Mouse (Mus musculus): Measurements from ENCODE around the gene Izumo1r. TPM values are rescaled to one million over a fixed set of nuclear protein-coding genes. Genes with fewer than 3 reads are reported as not detected.

The Izumo1r gene
- polyA plus RNA-seq (2015; fragmentation: Nextera tagmentation; extraction: Ambion mirVana), result not detected in 2 replicates

DNA sequence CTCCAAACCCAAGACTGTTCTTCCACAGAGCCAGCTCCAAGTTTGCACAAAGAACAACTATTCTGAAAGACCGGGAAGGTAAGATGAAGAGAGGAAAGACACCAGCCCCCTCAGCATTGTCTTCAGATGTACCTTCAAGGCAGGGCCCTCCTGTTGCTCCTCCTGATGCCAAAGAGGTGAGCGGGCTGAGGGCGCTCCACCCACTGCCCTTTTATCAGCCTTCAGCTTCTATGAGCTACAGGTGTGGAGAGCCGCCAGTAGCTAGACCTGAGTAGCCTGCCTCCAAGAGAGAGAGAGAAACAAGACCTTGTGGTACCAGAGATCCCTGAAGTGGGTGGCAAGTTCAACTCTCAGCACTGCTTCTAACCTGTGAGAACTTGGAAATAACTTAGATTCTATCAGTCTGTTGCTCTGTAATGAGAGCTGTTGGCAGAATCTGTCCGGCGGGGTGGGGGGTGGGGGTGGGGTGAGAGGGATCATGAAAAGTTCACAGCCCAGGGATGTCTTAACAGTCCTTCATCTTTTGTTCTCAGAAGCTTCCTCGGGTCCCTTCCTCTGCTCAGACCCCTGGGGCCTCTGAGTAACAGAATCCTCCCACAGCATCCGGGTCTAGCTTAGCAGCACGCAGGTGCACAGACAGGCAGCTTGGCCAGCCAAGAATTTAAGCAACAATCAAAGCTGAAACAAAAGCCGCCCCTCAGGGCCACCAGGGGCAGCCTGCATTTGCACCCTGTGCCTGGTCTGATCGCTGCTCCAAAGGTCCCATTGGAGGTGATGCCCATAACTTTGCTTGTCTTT lies at the start of gene Izumo1r:
TSS of gene Izumo1r (minus strand) at position 369 of the 798 bp plus-strand sequence.
- no peaks in the 10 kb centered on the region; the same call in 1 of the 2 replicates for H3K27me3 ChIP-seq
- H3K4me2 ChIP-seq, result no peak within 1 kb of the TSS
- WGBS (ENCODE audit: insufficient replicate concordance), result 33% methylated on average over 11 of the region's 11 CpGs
- no peaks in the 10 kb centered on the region for H3K4me1 ChIP-seq (replicated peaks)
- H3K36me3 ChIP-seq (replicated peaks), result no peaks in the 10 kb centered on the region
- H3K27ac ChIP-seq (replicated peaks), result no peak within 1 kb of the TSS
- ATAC-seq (ENCODE audit: insufficient read depth), result no peak
- no peaks in the 10 kb centered on the region for H3K9me3 ChIP-seq (replicated peaks)
- no peak within 1 kb of the TSS for H3K9ac ChIP-seq
- H3K4me3 ChIP-seq (replicated peaks), result no peak within 1 kb of the TSS

GRCm38 (mm10) chr9:14951072-14951471 lies 47.3 kb upstream of the Izumo1r start:
- WGBS (ENCODE audit: insufficient replicate concordance), result 64% methylated on average over 5 of the region's 5 CpGs
- no peak overlapping the region for H3K9ac ChIP-seq
- no peaks in the 10 kb centered on the region for H3K36me3 ChIP-seq (replicated peaks)

GRCm38 (mm10) chr9:14948843-14949242 lies 45.1 kb upstream of the Izumo1r start:
- H3K36me3 ChIP-seq (replicated peaks), result no peaks in the 10 kb centered on the region
- H3K4me1 ChIP-seq (replicated peaks), result no peaks in the 10 kb centered on the region
- H3K27ac ChIP-seq (replicated peaks), result no peak overlapping the region
- no peak overlapping the region for H3K4me2 ChIP-seq
- H3K27me3 ChIP-seq, result no peaks in the 10 kb centered on the region
- no peak overlapping the region for H3K9ac ChIP-seq
- WGBS (ENCODE audit: insufficient replicate concordance), result 61% methylated on average over 5 of the region's 5 CpGs
- no peak for ATAC-seq (ENCODE audit: insufficient read depth)
- H3K9me3 ChIP-seq (replicated peaks), result no peaks in the 10 kb centered on the region
- H3K4me3 ChIP-seq (replicated peaks), result no peak overlapping the region

More at GRCm38 (mm10) chr9:14951072-14951471, 47.3 kb upstream of the Izumo1r start:
- Histone ChIP-seq H3K27ac (replicated peaks) (no peak overlapping the region), H3K4me2 (no peak overlapping the region), H3K4me1 (replicated peaks) (no peaks in the 10 kb centered on the region), H3K27me3 (no peaks in the 10 kb centered on the region), H3K9me3 (replicated peaks) (no peaks in the 10 kb centered on the region), H3K4me3 (replicated peaks) (no peak overlapping the region)
- no peak for ATAC-seq (ENCODE audit: insufficient read depth)

- H3K27me3 ChIP-seq, result no peaks in the 10 kb centered on the region
- no peak overlapping the region for H3K4me3 ChIP-seq (replicated peaks)
- no peak for ATAC-seq (ENCODE audit: insufficient read depth)
- H3K9me3 ChIP-seq (replicated peaks), result no peaks in the 10 kb centered on the region
- 32% methylated on average over 4 of the region's 4 CpGs for WGBS (ENCODE audit: insufficient replicate concordance)
- H3K36me3 ChIP-seq (replicated peaks), result no peaks in the 10 kb centered on the region
- H3K4me2 ChIP-seq, result no peak overlapping the region
- H3K27ac ChIP-seq (replicated peaks), result no peak overlapping the region
- H3K9ac ChIP-seq, result no peak overlapping the region
- H3K4me1 ChIP-seq (replicated peaks), result no peaks in the 10 kb centered on the region
These were observed 42.9 kb upstream of the Izumo1r start for GRCm38 (mm10) chr9:14946677-14947076.

DNA sequence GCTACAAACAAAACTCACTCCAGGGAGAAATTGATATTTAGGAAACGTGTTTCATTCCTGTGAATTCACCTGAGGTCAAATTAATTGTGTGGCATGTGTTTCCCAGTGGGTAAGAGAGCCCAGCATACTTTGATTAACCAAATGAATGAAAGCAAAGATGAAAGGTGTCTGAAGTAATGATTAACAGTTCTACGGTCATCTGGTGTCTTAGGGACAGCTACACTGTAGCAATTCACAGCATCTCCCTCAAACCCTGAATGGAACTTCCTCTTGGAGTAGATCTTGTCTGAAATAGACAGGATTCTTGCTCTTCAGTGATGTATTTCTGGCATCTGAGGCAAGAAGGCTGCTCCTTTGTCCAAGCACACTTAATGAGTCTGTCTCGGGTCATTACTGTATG lies 42.2 kb upstream of the Izumo1r start:
- Histone ChIP-seq H3K36me3 (replicated peaks) (no peaks in the 10 kb centered on the region), H3K9me3 (replicated peaks) (no peaks in the 10 kb centered on the region), H3K9ac (no peak overlapping the region), H3K4me1 (replicated peaks) (no peaks in the 10 kb centered on the region), H3K4me3 (replicated peaks) (no peak overlapping the region), H3K4me2 (no peak overlapping the region), H3K27ac (replicated peaks) (no peak overlapping the region), H3K27me3 (no peaks in the 10 kb centered on the region)
- no peak for ATAC-seq (ENCODE audit: insufficient read depth)
- 49% methylated on average over 3 of the region's 3 CpGs for WGBS (ENCODE audit: insufficient replicate concordance)

DNA sequence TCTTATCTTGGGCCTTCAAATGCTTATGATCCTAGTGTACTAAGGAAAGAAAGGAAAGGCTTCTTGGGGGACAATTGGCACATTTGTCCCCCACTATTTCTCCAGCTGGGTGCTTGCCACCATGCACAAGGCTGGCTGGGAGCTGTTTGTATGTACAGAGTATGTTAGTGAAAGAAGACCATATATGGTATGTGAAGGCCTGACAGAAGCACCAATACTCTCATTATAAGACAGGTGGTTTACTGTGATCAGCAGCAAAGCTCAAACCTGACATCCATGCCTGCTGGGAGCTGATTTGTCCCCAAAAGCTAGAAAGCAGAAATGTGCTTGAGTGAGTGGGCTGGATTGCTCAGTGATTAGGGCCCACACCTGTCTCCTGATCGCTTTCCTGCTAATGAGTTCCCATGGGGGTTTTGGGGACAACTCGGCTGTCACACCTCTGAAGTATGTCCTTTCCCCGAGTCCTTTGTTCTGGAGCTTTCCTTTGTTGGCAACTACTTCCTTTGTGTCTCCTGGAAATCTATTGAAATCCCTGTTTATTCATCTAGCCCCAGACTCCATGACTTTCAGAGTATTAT lies 38.5 kb upstream of the Izumo1r start:
- ATAC-seq (ENCODE audit: insufficient read depth), result no peak
- Histone ChIP-seq H3K9ac (no peak overlapping the region), H3K4me2 (no peak overlapping the region), H3K27me3 (no peaks in the 10 kb centered on the region), H3K36me3 (replicated peaks) (no peaks in the 10 kb centered on the region), H3K4me1 (replicated peaks) (no peaks in the 10 kb centered on the region), H3K9me3 (replicated peaks) (no peaks in the 10 kb centered on the region), H3K27ac (replicated peaks) (no peak overlapping the region), H3K4me3 (replicated peaks) (no peak overlapping the region)
- WGBS (ENCODE audit: insufficient replicate concordance), result 45% methylated on average over 3 of the region's 3 CpGs

- H3K4me3 ChIP-seq (replicated peaks), result no peak overlapping the region
- H3K27me3 ChIP-seq, result no peaks in the 10 kb centered on the region
- no peak overlapping the region for H3K9ac ChIP-seq
- H3K4me2 ChIP-seq, result no peak overlapping the region
- no peak overlapping the region for H3K27ac ChIP-seq (replicated peaks)
- H3K4me1 ChIP-seq (replicated peaks), result no peaks in the 10 kb centered on the region
- ATAC-seq (ENCODE audit: insufficient read depth), result no peak
- H3K36me3 ChIP-seq (replicated peaks), result no peaks in the 10 kb centered on the region
- no peaks in the 10 kb centered on the region for H3K9me3 ChIP-seq (replicated peaks)
- 57% methylated on average over 3 of the region's 3 CpGs for WGBS (ENCODE audit: insufficient replicate concordance)
These were observed 35.9 kb upstream of the Izumo1r start for GRCm38 (mm10) chr9:14939610-14940009.

DNA sequence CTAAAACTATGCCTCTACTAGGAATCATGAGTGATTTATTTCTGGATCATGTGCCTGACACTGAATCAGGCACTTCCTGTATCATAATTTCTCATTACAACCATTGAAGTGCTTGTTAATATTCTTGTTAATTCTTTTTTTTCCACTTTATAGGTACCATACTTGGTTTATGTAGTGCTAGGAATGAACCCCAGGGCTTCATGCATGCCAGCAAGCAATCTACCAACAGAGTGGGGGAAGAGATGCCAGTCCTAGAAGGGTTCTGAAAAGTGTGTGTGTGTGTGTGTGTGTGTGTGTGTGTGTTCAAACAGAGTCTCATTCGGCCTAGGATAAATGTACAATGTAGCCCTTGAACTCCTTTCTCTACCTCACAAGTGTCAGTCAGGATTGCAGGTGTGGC lies 33.6 kb upstream of the Izumo1r start:
- Histone ChIP-seq H3K9ac (no peak overlapping the region), H3K4me2 (no peak overlapping the region), H3K9me3 (replicated peaks) (no peaks in the 10 kb centered on the region), H3K27me3 (no peaks in the 10 kb centered on the region), H3K4me1 (replicated peaks) (no peaks in the 10 kb centered on the region), H3K4me3 (replicated peaks) (no peak overlapping the region), H3K27ac (replicated peaks) (no peak overlapping the region), H3K36me3 (replicated peaks) (no peaks in the 10 kb centered on the region)
- ATAC-seq (ENCODE audit: insufficient read depth), result no peak
- WGBS (ENCODE audit: insufficient replicate concordance), result 46% methylated on average over 1 of the region's 1 CpGs

GRCm38 (mm10) chr9:14934851-14935250 lies 31.1 kb upstream of the Izumo1r start:
- Histone ChIP-seq H3K9ac (no peak overlapping the region), H3K4me3 (replicated peaks) (no peak overlapping the region), H3K36me3 (replicated peaks) (no peaks in the 10 kb centered on the region), H3K27ac (replicated peaks) (no peak overlapping the region), H3K27me3 (no peaks in the 10 kb centered on the region), H3K4me2 (no peak overlapping the region), H3K4me1 (replicated peaks) (no peaks in the 10 kb centered on the region), H3K9me3 (replicated peaks) (no peaks in the 10 kb centered on the region)
- no peak for ATAC-seq (ENCODE audit: insufficient read depth)
- WGBS (ENCODE audit: insufficient replicate concordance), result 51% methylated on average over 2 of the region's 2 CpGs

DNA sequence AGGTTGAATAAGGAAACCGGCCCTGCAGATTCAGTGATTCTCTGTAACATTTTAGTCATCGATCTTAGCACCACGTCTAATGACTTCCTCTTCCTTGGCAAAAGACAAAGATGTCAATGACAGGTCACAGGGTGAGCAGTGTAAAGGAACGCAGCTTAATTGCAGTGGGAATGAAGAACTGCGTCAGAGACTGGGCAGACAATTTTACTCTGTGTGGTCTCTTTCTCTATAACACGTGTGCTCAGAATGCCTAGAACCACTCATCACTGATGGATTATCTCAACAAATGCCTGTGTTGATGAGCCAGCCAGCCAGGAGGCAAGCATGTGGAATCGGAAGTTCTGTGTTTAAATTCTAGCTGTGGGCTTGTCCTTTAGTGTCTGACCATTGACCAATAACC lies 28.2 kb upstream of the Izumo1r start:
- Histone ChIP-seq H3K9me3 (replicated peaks) (no peaks in the 10 kb centered on the region), H3K27ac (replicated peaks) (no peak overlapping the region), H3K27me3 (no peaks in the 10 kb centered on the region), H3K4me1 (replicated peaks) (no peaks in the 10 kb centered on the region), H3K4me2 (no peak overlapping the region), H3K4me3 (replicated peaks) (no peak overlapping the region), H3K9ac (no peak overlapping the region), H3K36me3 (replicated peaks) (no peaks in the 10 kb centered on the region)
- ATAC-seq (ENCODE audit: insufficient read depth), result no peak
- 27% methylated on average over 7 of the region's 7 CpGs for WGBS (ENCODE audit: insufficient replicate concordance)

DNA sequence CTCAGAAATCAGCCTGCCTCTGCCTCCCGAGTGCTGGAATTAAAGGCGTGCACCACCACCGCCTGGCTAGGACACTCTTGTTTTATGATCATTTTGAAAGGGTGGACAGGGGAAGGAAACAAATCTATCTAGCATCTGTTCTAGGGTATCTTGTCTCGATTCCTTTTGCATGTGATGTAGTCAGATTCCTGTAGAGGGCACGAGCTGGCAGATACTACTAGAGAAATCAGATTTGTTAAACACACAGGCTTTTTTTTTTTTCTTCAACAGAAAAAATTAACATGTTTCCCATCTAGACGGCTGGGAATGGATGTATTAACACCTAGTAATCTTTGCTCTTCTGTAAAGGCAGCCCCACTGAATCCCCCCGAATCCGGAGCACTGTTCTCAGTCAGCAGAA lies 27.5 kb upstream of the Izumo1r start:
- H3K4me3 ChIP-seq (replicated peaks), result no peak overlapping the region
- H3K27me3 ChIP-seq, result no peaks in the 10 kb centered on the region
- H3K9me3 ChIP-seq (replicated peaks), result no peaks in the 10 kb centered on the region
- H3K27ac ChIP-seq (replicated peaks), result no peak overlapping the region
- H3K4me1 ChIP-seq (replicated peaks), result no peaks in the 10 kb centered on the region
- H3K4me2 ChIP-seq, result no peak overlapping the region
- H3K9ac ChIP-seq, result no peak overlapping the region
- ATAC-seq (ENCODE audit: insufficient read depth), result no peak
- no peaks in the 10 kb centered on the region for H3K36me3 ChIP-seq (replicated peaks)
- WGBS (ENCODE audit: insufficient replicate concordance), result 51% methylated on average over 8 of the region's 8 CpGs

Measured in liver, embryonic 15.5 days (tissue).